Mouse (Mus musculus) megakaryocyte, embryonic 14.5 days (primary cell): Measurements from ENCODE around the gene Smim24. TPM values are rescaled to one million over a fixed set of nuclear protein-coding genes. Genes with fewer than 3 reads are reported as not detected.

Experiments used
- H3K27me3 ChIP-seq: replicated peaks from 2 replicates; pipeline ENCODE3; 2012; ENCODE audit warnings: inconsistent platforms
- H3K36me3 ChIP-seq: replicated peaks from 2 replicates; pipeline ENCODE3; 2012; ENCODE audit warnings: low read length, inconsistent platforms, mixed read lengths
- H3K4me1 ChIP-seq: 2 replicates; pipeline ENCODE4 v1.6.1; 2012; ENCODE audit warnings: inconsistent platforms
- H3K4me3 ChIP-seq: replicated peaks from 2 replicates; pipeline ENCODE3; 2012; ENCODE audit warnings: moderate library complexity, mild to moderate bottlenecking, inconsistent platforms
- H3K9me3 ChIP-seq: 2 replicates; pipeline ENCODE4 v1.6.1; 2012; ENCODE audit warnings: inconsistent platforms
- FLI1 ChIP-seq: IDR thresholded peaks from 2 replicates; pipeline ENCODE4 v1.6.1; 2012; ENCODE audit warnings: low read length, inconsistent platforms, mixed read lengths
- GATA1 ChIP-seq: IDR thresholded peaks from 3 replicates; pipeline ENCODE4 v1.6.1; 2012; ENCODE audit warnings: mixed read lengths, low read length, inconsistent platforms, borderline replicate concordance
- polyA plus RNA-seq: library from polyadenylated mRNA; stranded (reverse); fragments of >175 nt; gene quantifications from 2 replicates; pipeline ENCODE4 v1.2.3, GENCODE M21; 2012; ENCODE audit warnings: low replicate concordance; ENCODE audit not compliant: insufficient read depth

Smim24 gene
- polyA plus RNA-seq, 1 experiment, result 4.4 TPM

DNA sequence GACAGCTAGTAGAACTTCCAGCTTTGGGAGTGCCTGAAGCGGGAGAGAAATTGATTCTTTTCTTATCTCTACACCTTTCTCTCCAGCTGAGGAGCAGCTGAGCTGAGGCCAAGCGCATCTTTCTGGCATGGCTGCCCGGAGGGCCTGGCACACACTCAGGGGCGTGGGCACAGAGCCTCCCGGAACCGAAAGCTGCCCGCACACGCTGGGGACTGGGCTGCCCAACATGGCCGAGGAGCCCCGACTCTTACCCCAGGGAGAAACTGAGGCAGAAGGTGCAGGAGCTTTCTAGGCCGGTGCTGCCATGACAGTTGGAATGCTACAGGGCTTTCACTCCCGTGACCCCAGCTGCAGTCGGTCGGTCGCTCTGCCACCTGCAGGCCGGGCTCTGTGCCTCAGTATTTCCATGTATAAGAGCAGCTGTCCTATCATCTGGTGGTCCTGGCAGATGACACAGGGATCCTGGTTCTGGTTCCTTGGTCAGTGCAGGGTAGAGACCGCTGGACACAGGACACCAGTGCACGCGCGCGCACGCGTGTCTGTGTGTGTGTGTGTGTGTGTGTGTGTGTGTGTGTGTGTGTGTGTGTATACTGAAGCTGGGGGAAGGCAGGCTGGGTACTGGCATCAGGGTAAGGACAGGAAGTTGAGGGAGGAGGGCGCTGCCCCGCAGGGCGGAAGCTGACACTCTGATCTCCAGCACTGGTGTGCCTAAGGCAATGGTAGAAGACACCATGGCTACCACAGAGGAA, 40.9 kb downstream of the Smim24 start:
- H3K36me3 ChIP-seq, result no peaks in the 10 kb centered on the region
- peak overlapping the region; percentile 59 for H3K4me3 ChIP-seq
- H3K4me1 ChIP-seq, result peaks cover 59% of the 10 kb centered on the region
- no peaks in the 10 kb centered on the region for H3K9me3 ChIP-seq
- no peaks in the 10 kb centered on the region for H3K27me3 ChIP-seq
- TF ChIP-seq GATA1 (no peak), FLI1 (no peak)

DNA sequence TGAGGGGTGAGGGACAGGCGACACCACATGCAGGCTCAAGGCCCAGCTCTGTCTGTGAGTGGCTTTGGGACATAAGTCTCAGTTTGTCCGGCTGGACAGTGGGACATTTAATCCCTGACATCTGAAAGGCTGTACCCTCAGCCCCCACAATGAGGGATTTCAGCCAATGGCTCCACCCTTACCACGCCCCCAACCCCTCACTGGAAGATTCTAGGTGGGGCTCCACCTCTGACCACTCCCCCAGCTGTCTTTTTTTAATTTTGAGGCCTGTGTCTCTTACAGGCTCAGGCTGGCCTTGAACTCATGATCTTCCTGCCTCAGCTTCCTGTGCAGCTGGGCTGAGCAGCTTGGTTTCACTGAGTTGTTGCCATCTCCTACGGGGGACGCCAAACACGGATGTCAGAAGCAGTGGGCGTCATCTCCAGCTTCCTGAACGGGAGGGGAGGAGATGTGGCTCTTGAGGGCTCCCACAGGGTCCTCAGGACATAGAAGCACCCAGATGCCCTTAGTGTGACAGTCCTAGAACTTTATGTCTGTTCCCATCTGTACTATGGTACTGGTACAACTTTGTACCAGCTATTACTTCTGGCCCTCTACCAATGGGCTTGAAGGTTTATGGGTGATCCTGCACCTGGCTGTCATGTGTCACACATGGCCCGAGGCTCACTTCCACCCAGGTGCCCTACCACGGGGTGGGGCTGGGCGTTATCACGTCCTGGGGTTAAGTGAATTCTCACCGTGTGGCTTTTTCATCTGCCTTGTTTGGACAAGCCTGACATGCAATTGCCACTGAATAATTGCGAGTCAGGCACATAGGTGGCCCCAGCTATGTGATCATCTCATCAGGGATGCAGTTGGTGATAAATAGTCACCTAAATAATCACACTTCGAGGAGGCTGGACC, 41.8 kb downstream of the Smim24 start:
- no peak for TF ChIP-seq GATA1
- Histone ChIP-seq H3K9me3 (no peaks in the 10 kb centered on the region), H3K4me1 (peaks cover 50% of the 10 kb centered on the region), H3K27me3 (no peaks in the 10 kb centered on the region), H3K4me3 (peak overlapping the region; percentile 57), H3K36me3 (no peaks in the 10 kb centered on the region)

DNA sequence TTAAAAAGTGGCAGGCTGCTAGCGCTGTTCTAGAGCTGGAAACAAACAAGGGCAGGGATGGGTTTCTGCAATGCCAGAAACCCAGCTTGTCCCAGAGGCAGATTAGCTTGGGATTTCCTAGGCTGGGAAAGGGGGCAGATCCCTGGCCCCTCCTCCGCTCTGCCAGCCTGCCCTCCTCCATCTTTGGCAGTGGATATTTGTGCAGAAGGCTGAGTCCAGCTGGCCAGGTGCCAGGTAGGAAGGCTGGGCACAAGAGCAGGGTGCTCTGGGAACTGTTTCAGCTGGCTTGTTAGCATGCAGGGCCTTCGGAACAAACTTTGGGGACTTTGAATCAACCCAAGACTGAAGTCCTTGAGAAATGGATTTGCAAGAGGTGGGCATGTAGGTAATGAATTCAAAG, 42.6 kb downstream of the Smim24 start:
- Histone ChIP-seq H3K36me3 (no peaks in the 10 kb centered on the region), H3K4me1 (peaks cover 47% of the 10 kb centered on the region), H3K27me3 (peaks cover 3% of the 10 kb centered on the region), H3K4me3 (no peak overlapping the region), H3K9me3 (no peaks in the 10 kb centered on the region)
- no peak for TF ChIP-seq GATA1
- no peak for TF ChIP-seq FLI1

DNA sequence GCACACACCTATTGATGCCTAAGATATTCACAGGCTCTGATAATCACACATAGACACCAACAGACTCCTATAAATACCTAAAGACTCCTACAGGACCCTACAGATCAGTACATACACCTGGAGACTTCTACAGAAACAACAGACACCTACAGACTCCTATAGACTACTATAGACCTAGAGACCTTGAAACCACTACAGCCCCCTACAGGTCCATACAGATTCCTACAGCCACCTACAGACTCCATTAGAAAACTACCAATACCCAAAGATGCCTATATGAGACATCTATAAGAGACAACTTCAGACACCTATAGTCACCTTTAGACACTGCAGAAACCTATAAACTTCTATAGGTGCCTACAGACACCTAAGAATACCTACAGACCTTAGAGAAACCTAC, 48.2 kb downstream of the Smim24 start:
- no peaks in the 10 kb centered on the region for H3K9me3 ChIP-seq
- peaks cover 15% of the 10 kb centered on the region for H3K27me3 ChIP-seq
- TF ChIP-seq GATA1 (no peak), FLI1 (no peak)
- H3K4me1 ChIP-seq, result no peaks in the 10 kb centered on the region
- no peak overlapping the region for H3K4me3 ChIP-seq
- no peaks in the 10 kb centered on the region for H3K36me3 ChIP-seq

Other genes with a start within 250 kb of the Smim24 start
- 95.2 and 184 TPM in 2 replicates for gene Pias4, start 225.1 kb upstream of the Smim24 start, polyA plus RNA-seq
- 439 and 1,295 TPM in 2 replicates for gene Eef2, start 216.4 kb upstream of the Smim24 start, polyA plus RNA-seq
- gene Dapk3, start 210.0 kb upstream of the Smim24 start, polyA plus RNA-seq, result 168 TPM in 2 replicates
- not detected in 2 replicates for gene 4930442H23Rik, start 209.2 kb upstream of the Smim24 start, polyA plus RNA-seq
- gene Nmrk2, start 191.0 kb upstream of the Smim24 start, polyA plus RNA-seq, result not detected in 2 replicates
- not detected in 2 replicates for gene Atcay, start 162.2 kb upstream of the Smim24 start, polyA plus RNA-seq
- gene Zfr2, start 159.9 kb upstream of the Smim24 start, polyA plus RNA-seq, result 1.4 TPM in 1 of 2 replicates, not detected in the other
- gene Matk, start 140.1 kb upstream of the Smim24 start, polyA plus RNA-seq, result 6.2 and 21.4 TPM in 2 replicates
- 458 and 769 TPM in 2 replicates for gene Mrpl54, start 126.1 kb upstream of the Smim24 start, polyA plus RNA-seq
- gene Apba3, start 126.1 kb upstream of the Smim24 start, polyA plus RNA-seq, result 93.1 and 154 TPM in 2 replicates
- gene Tjp3, start 101.5 kb upstream of the Smim24 start, polyA plus RNA-seq, result 4.6 and 5.5 TPM in 2 replicates
- 124 and 136 TPM in 2 replicates for gene Pip5k1c, start 100.1 kb upstream of the Smim24 start, polyA plus RNA-seq
- gene Cactin, start 71.9 kb upstream of the Smim24 start, polyA plus RNA-seq, result 76.5 and 78.5 TPM in 2 replicates
- gene Tbxa2r, start 64.3 kb upstream of the Smim24 start, polyA plus RNA-seq, result 87.5 and 153 TPM in 2 replicates
- 2.9 and 11.0 TPM in 2 replicates for gene Gipc3, start 49.8 kb upstream of the Smim24 start, polyA plus RNA-seq
- 302 and 601 TPM in 2 replicates for gene Hmg20b, start 42.6 kb upstream of the Smim24 start, polyA plus RNA-seq
- 20.2 and 44.1 TPM in 2 replicates for gene Mfsd12, start 35.6 kb upstream of the Smim24 start, polyA plus RNA-seq
- gene 4930404N11Rik, start 27.2 kb upstream of the Smim24 start, polyA plus RNA-seq, result 30.6 and 109 TPM in 2 replicates
- gene Fzr1, start 14.5 kb upstream of the Smim24 start, polyA plus RNA-seq, result 71.2 and 72.9 TPM in 2 replicates
- 80.4 and 114 TPM in 2 replicates for gene Dohh, start 8.6 kb upstream of the Smim24 start, polyA plus RNA-seq
- gene Gm48551, start 8.6 kb upstream of the Smim24 start, polyA plus RNA-seq, result 0.89 TPM in 1 of 2 replicates, not detected in the other
- 8.4 TPM in 1 of 2 replicates, not detected in the other for gene Gm48552, start 4.0 kb upstream of the Smim24 start, polyA plus RNA-seq
- 184 and 257 TPM in 2 replicates for gene Nfic, start 62.6 kb downstream of the Smim24 start, polyA plus RNA-seq
- gene Celf5, start 89.7 kb downstream of the Smim24 start, polyA plus RNA-seq, result 1.3 and 3.3 TPM in 2 replicates
- 145 and 508 TPM in 2 replicates for gene Ncln, start 103.3 kb downstream of the Smim24 start, polyA plus RNA-seq
- gene S1pr4, start 107.1 kb downstream of the Smim24 start, polyA plus RNA-seq, result 7.4 and 9.1 TPM in 2 replicates
- gene Gna15, start 131.2 kb downstream of the Smim24 start, polyA plus RNA-seq, result 31.7 and 48.4 TPM in 2 replicates
- gene Gna11, start 152.1 kb downstream of the Smim24 start, polyA plus RNA-seq, result 7.3 and 10.2 TPM in 2 replicates
- 2,412 and 5,687 TPM in 2 replicates for gene Aes, start 166.4 kb downstream of the Smim24 start, polyA plus RNA-seq
- gene Tle2, start 181.5 kb downstream of the Smim24 start, polyA plus RNA-seq, result 18.9 and 34.3 TPM in 2 replicates
- 69.5 and 166 TPM in 2 replicates for gene Tle6, start 208.0 kb downstream of the Smim24 start, polyA plus RNA-seq
- not detected in 2 replicates for gene BC025920, start 213.2 kb downstream of the Smim24 start, polyA plus RNA-seq
- 121 and 174 TPM in 2 replicates for gene Sirt6, start 234.7 kb downstream of the Smim24 start, polyA plus RNA-seq
- 13.7 and 17.3 TPM in 2 replicates for gene Ankrd24, start 235.5 kb downstream of the Smim24 start, polyA plus RNA-seq